Mouse (Mus musculus): Measurements from ENCODE around the gene Trak1.

- TF ChIP-seq CTCF (IDR thresholded peaks at IDR 0.05; ENCODE audit: low read depth, low read length): no peak
- TF ChIP-seq POLR2A (IDR thresholded peaks at IDR 0.05; ENCODE audit: extremely low read depth, insufficient read depth, low read length): no peak
Observed at GRCm38 (mm10) chr9:121349111-121349510, 51.8 kb downstream of the Trak1 start.
